Mouse (Mus musculus) hindbrain, embryonic 16.5 days (tissue): Measurements from ENCODE around the gene Rab11fip2. TPM values are rescaled to one million over a fixed set of nuclear protein-coding genes. Genes with fewer than 3 reads are reported as not detected.

Experiments used
- ATAC-seq: fragments of 200-750 bp; cut with Nextera tagmentation; 2 replicates; pipeline ENCODE4 v1.8.0; 2017; ENCODE audit warnings: moderate TSS enrichment, moderate library complexity
- H3K27ac ChIP-seq: fragments of 300-500 bp; sonication (generic); 2 replicates; pipeline ENCODE4 v1.5.1; 2014; ENCODE audit warnings: low read depth, mild to moderate bottlenecking, control low read depth, low read length, moderate library complexity
- H3K27me3 ChIP-seq: fragments of 300-500 bp; sonication (generic); replicated peaks from 2 replicates; pipeline ENCODE4 v1.6.1; 2014; ENCODE audit warnings: low read length; ENCODE audit not compliant: control insufficient read depth, insufficient read depth
- H3K36me3 ChIP-seq: fragments of 300-500 bp; sonication (generic); 2 replicates; pipeline ENCODE4 v1.6.1; 2014; ENCODE audit warnings: mild to moderate bottlenecking, low read length, moderate library complexity, mixed read lengths; ENCODE audit not compliant: control insufficient read depth, insufficient read depth
- H3K4me1 ChIP-seq: fragments of 300-500 bp; sonication (generic); 2 replicates; pipeline ENCODE4 v1.6.1; 2014; ENCODE audit warnings: low read depth, low read length; ENCODE audit not compliant: control insufficient read depth, insufficient read depth
- H3K4me2 ChIP-seq: fragments of 300-500 bp; sonication (generic); 2 replicates; pipeline ENCODE4 v1.6.1; 2014; ENCODE audit warnings: mild to moderate bottlenecking, low read length, control low read depth, moderate library complexity
- H3K4me3 ChIP-seq: fragments of 300-500 bp; sonication (generic); 2 replicates; pipeline ENCODE4 v1.5.1; 2014; ENCODE audit warnings: mild to moderate bottlenecking, low read length, control low read depth, moderate library complexity
- H3K9ac ChIP-seq: fragments of 300-500 bp; sonication (generic); 2 replicates; pipeline ENCODE4 v1.6.1; 2014; ENCODE audit warnings: low read depth, mild to moderate bottlenecking, control low read depth, low read length, moderate library complexity
- H3K9me3 ChIP-seq: fragments of 300-500 bp; sonication (generic); 2 replicates; pipeline ENCODE4 v1.6.1; 2014; ENCODE audit warnings: mild to moderate bottlenecking, low read length, moderate library complexity; ENCODE audit not compliant: control insufficient read depth
- WGBS: fragments of 180-500 bp; shearing (Covaris S2); extraction: QIAGEN DNeasy Blood & Tissue Kit; methylation state at CpG from one replicate; pipeline ENCODE4 v1.1.7; 2014; 5-methylcytosine and 5-hydroxymethylcytosine counted together
- polyA plus RNA-seq: library from polyadenylated mRNA; unstranded; fragments of >200 nt; fragmentation: Nextera tagmentation; extraction: Ambion mirVana; gene quantifications from 2 replicates; pipeline ENCODE4 v1.2.1, GENCODE M21; 2015

Gene Rab11fip2
- polyA plus RNA-seq, 1 experiment from 2014 or later = 9.9 TPM

- H3K9me3 ChIP-seq = no peaks in the 10 kb centered on the region
- H3K4me3 ChIP-seq = no peak overlapping the region
- 84% methylated on average over 2 of the region's 2 CpGs for WGBS
- no peaks in the 10 kb centered on the region for H3K4me1 ChIP-seq
- H3K36me3 ChIP-seq = no peaks in the 10 kb centered on the region
- no peak overlapping the region for H3K4me2 ChIP-seq
- H3K27me3 ChIP-seq = no peaks in the 10 kb centered on the region
- H3K9ac ChIP-seq = no peak overlapping the region
- H3K27ac ChIP-seq = no peak overlapping the region
- no peak for ATAC-seq
These were observed 58.2 kb downstream of the Rab11fip2 start for GRCm38 (mm10) chr19:59885301-59885700.

GRCm38 (mm10) chr19:59877238-59877637 lies 66.2 kb downstream of the Rab11fip2 start:
- Histone ChIP-seq H3K27me3 (no peaks in the 10 kb centered on the region), H3K9ac (no peak overlapping the region), H3K4me1 (no peaks in the 10 kb centered on the region), H3K27ac (no peak overlapping the region), H3K4me3 (no peak overlapping the region), H3K4me2 (no peak overlapping the region), H3K9me3 (no peaks in the 10 kb centered on the region), H3K36me3 (no peaks in the 10 kb centered on the region)
- no peak for ATAC-seq
- WGBS = 96% methylated on average over 2 of the region's 2 CpGs

GRCm38 (mm10) chr19:59866666-59867065 lies 76.8 kb downstream of the Rab11fip2 start:
- H3K9me3 ChIP-seq = no peaks in the 10 kb centered on the region
- no peak overlapping the region for H3K27ac ChIP-seq
- H3K36me3 ChIP-seq = no peaks in the 10 kb centered on the region
- ATAC-seq = no peak
- H3K9ac ChIP-seq = no peak overlapping the region
- H3K27me3 ChIP-seq = no peaks in the 10 kb centered on the region
- H3K4me1 ChIP-seq = no peaks in the 10 kb centered on the region
- no peak overlapping the region for H3K4me2 ChIP-seq
- 70% methylated on average over 9 of the region's 9 CpGs for WGBS
- no peak overlapping the region for H3K4me3 ChIP-seq

- H3K4me2 ChIP-seq = no peak overlapping the region
- H3K9ac ChIP-seq = no peak overlapping the region
- H3K36me3 ChIP-seq = no peaks in the 10 kb centered on the region
- ATAC-seq = no peak
- H3K9me3 ChIP-seq = no peaks in the 10 kb centered on the region
- H3K27me3 ChIP-seq = no peaks in the 10 kb centered on the region
- no peaks in the 10 kb centered on the region for H3K4me1 ChIP-seq
- no peak overlapping the region for H3K4me3 ChIP-seq
- H3K27ac ChIP-seq = no peak overlapping the region
These were observed 81.0 kb downstream of the Rab11fip2 start for GRCm38 (mm10) chr19:59862423-59862822.

GRCm38 (mm10) chr19:59860799-59861198 lies 82.7 kb downstream of the Rab11fip2 start:
- Histone ChIP-seq H3K27ac (no peak overlapping the region), H3K4me2 (no peak overlapping the region), H3K4me3 (no peak overlapping the region), H3K9ac (no peak overlapping the region), H3K36me3 (no peaks in the 10 kb centered on the region), H3K4me1 (no peaks in the 10 kb centered on the region), H3K9me3 (no peaks in the 10 kb centered on the region), H3K27me3 (no peaks in the 10 kb centered on the region)
- 65% methylated on average over 3 of the region's 3 CpGs for WGBS
- ATAC-seq = no peak

- H3K36me3 ChIP-seq = no peaks in the 10 kb centered on the region
- no peak overlapping the region for H3K4me3 ChIP-seq
- no peak overlapping the region for H3K9ac ChIP-seq
- H3K4me2 ChIP-seq = no peak overlapping the region
- H3K27me3 ChIP-seq = no peaks in the 10 kb centered on the region
- WGBS = 66% methylated on average over 3 of the region's 3 CpGs
- H3K9me3 ChIP-seq = no peaks in the 10 kb centered on the region
- no peak overlapping the region for H3K27ac ChIP-seq
- no peak for ATAC-seq
- no peaks in the 10 kb centered on the region for H3K4me1 ChIP-seq
These were observed 90.4 kb downstream of the Rab11fip2 start for GRCm38 (mm10) chr19:59853061-59853460.
